Mouse (Mus musculus): Measurements from ENCODE around the gene Foxp4. TPM values are rescaled to one million over a fixed set of nuclear protein-coding genes. Genes with fewer than 3 reads are reported as not detected.

The Foxp4 gene
- total RNA-seq, 1 experiment from 2014 or later: 9.1 TPM

DNA sequence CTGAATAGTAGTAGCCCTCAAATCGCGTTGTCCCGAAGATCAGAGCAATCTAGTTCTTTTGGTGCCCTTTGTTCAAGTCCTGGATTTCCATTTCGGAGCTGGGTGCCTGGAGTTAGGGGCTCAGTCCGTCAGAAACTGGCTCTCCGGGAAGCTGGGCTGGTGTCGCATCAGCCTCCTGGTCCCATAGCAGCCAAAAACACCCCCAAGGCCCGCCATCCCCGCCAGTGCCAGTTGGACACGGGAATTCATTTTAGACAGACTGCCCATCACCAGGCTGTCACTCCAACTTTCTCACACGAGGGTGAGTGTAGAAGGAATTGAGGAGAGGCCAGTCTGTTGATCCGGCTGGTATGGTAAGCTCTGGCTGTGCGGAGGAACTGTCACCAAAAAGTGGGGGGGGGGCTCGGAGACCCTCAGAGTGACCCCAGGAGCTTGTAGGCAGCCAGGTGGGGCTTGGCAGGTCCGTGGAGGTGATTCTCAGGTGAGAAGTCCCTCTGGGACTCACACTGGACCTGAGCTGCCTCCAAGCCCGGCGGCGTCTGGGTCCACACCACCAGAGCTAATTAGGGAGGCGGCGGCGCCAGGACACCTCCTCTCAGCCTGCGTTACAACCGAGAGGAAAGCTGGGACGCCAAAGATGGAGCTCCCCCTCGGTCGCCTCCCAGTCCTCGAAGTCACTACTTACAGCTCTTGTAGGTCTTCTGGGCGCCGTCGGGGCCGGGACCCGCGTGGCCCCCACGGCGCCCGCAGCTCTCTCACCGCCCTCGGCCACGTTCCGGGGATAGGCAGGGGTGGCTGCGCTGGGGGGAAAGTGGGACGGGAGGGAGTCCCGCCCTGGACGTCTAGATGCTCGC, 90.6 kb downstream of the Foxp4 start:
- no peak for ATAC-seq (replicated peaks; ENCODE audit: insufficient number of reproducible peaks, low FRiP score, low TSS enrichment, poor library complexity, severe bottlenecking)

DNA sequence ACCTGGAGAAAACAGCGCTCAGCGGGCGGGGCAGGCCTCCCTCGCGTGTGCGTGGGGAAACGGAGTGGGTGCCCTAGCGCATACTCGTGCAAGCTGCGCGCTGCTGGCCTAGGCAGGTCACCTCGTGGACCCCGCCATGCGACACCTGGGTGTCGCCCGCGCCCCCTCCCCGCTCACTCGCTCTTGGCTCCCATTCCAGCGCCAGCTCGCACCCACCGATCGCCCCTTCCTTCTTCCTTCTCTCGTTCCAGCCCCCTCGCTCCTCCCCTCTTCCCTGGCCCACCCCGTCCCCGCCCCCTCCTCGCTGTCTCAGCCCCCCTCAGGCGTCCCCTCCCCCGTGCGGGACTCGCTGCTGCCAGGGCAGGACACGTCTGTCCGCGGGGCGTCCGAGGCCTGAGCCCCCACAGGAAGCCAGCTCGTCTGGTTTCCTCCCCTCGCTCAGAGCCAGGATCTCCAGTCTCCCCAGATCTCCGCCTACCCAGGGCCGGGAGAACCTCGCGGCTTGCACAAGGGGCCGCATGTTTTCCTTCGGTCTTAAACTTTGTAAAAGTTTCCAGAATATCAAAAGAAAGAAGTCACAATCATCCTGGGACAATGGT, 91.3 kb downstream of the Foxp4 start:
- no peak for ATAC-seq (replicated peaks; ENCODE audit: insufficient number of reproducible peaks, low FRiP score, low TSS enrichment, poor library complexity, severe bottlenecking)

DNA sequence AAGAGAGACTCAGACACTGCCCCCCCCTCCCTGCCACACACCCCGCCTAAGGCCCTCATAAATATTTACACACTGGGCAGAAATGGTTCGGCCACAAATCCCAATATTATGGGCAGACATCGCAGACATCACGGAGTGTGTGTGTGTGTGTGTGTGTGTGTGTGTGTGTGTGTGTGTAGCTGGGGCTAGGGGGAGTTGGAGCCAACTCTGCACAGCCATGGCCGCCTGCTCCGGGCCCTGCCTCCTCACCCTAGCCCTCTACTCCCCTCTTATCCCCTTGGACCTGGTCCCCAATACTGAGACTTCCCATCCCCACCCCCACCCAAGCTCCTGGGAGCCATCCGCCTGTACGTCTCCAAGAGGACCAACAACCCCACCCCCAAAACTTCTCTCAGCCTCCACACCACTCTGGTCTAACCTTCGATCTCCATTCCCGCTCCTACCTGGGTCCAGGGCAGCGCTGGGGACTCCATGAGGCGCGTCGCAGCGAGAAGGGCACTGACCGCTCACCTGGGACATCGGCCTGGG, 91.9 kb downstream of the Foxp4 start:
- ATAC-seq (replicated peaks; ENCODE audit: insufficient number of reproducible peaks, low FRiP score, low TSS enrichment, poor library complexity, severe bottlenecking): no peak

DNA sequence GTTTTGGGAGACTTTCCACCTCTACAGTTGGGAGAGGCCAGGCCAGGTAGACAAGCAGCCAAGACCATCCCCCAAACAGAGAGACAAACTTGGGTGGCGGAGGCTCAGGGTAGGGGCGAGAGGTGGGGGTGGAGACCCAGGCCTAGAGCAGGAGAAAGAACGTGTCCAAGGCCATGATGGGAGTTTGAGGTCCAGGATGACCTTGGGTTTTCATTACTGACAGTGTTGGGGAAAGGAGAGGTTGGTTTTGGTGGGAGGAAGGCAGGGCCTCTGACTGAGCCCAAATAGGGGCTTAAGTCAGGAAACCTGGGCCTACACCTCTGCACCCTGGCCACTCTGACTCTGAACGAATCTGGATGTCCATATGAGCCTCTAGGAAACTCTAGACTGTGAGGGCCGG, 92.7 kb downstream of the Foxp4 start:
- ATAC-seq (replicated peaks; ENCODE audit: insufficient number of reproducible peaks, low FRiP score, low TSS enrichment, poor library complexity, severe bottlenecking): no peak

DNA sequence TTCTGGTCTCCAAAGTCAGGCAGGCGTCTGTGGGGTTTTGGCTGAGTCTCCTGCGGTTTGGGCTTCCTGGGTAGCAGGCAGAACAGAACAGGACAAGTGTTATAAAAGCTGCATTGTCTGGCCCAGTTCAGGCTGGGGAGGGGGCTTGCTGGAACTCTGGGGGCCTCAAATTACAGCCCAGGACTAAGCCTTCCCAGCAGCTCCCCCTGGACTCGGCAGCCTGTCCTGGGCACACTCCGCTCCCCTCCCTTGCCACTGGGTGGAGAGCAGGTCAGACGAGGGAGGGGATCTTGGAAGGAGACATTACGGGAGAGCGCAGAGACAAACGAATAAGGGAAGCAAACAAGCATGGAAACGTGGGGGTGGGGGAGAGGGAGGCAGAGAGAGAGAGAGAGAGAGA, 93.3 kb downstream of the Foxp4 start:
- no peak for ATAC-seq (replicated peaks; ENCODE audit: insufficient number of reproducible peaks, low FRiP score, low TSS enrichment, poor library complexity, severe bottlenecking)

DNA sequence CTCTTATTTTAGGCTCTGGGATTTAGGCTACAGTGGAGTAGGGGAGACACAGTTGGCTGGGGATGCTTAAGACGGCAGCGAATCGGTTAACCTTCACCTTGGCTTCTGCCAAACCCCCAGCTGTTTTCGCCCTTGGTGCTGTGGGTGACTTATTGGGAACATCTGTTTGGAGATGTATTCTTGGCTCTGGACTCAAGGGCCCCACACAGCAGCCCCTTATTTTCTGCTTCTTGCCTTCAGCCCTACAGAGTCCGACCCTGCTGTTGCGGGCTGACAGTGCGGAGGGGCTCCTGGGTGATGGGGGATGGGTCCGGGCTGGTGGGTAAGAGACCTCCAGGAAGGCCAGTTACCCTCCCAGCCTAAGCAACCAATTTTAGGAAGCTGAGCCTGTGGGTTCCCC, 103.1 kb downstream of the Foxp4 start:
- ATAC-seq (replicated peaks; ENCODE audit: insufficient number of reproducible peaks, low FRiP score, low TSS enrichment, poor library complexity, severe bottlenecking): no peak

DNA sequence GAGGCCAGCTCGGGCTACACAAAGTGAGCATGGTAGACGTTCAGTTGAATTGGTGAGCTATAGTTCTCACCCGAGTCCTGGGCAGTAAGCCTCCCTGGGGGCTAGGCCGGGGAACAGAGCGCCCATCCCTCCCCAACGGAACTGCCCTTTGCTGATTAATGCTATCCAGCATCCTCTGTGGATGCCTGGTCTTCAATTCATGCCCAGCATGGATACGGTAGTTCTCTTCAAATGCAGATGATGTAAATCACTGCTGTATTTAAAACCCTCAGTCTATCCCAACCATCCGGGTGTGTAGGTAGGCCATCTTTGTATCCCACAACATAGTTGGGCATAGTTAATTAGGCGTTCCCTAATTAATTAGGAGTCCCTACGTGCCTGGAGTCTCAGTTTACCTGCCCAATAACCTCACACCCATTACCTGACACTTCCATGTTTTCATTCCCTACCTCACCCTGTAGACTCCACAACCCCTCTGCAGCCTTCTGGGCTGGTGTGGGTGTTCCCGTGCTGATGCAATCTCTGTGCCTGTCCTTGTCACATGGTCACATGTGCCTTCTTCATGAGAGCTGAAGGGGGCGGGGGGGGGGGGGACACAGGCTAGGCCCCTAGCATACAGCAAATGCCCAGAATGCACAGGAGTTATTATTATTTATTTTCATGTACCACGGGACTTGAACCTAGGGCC, 106.3 kb downstream of the Foxp4 start:
- ATAC-seq (replicated peaks; ENCODE audit: insufficient number of reproducible peaks, low FRiP score, low TSS enrichment, poor library complexity, severe bottlenecking): no peak

Other genes starting within 250 kb of the Foxp4 start
- gene Tomm6, start 236.3 kb downstream of the Foxp4 start, total RNA-seq (2017): 17.7 to 36.4 TPM (median 24.6 TPM) in 3 replicates
- 0.38 to 1.4 TPM (median 1.3 TPM) in 3 replicates for gene Frs3, start 235.6 kb downstream of the Foxp4 start, total RNA-seq (2017)
- gene Gm21981, start 230.2 kb downstream of the Foxp4 start, total RNA-seq (2017): 0.29 TPM in 1 of 3 replicates, not detected in the others
- not detected in 3 replicates for gene Prickle4, start 229.9 kb downstream of the Foxp4 start, total RNA-seq (2017)
- not detected in 3 replicates for gene Pgc, start 197.8 kb downstream of the Foxp4 start, total RNA-seq (2017)
- 61.8 to 91.9 TPM (median 65.3 TPM) in 3 replicates for gene Tfeb, start 187.6 kb downstream of the Foxp4 start, total RNA-seq (2017)
- not detected in 3 replicates for gene Mdfi, start 90.0 kb downstream of the Foxp4 start, total RNA-seq (2017)
- not detected in 3 replicates for gene 1700122O11Rik, start 113.6 kb upstream of the Foxp4 start, total RNA-seq (2017)
- not detected in 3 replicates for gene 1700067P10Rik, start 164.7 kb upstream of the Foxp4 start, total RNA-seq (2017)
- gene 9830107B12Rik, start 221.6 kb upstream of the Foxp4 start, total RNA-seq (2017): 1.1 to 8.9 TPM (median 6.9 TPM) in 3 replicates
- gene A530064D06Rik, start 242.6 kb upstream of the Foxp4 start, total RNA-seq (2017): 13.9 to 32.4 TPM (median 28.1 TPM) in 3 replicates